Mouse (Mus musculus) heart, postnatal 0 days (tissue): Measurements from ENCODE around the gene Myrip.

ENCODE experiments used
- CTCF ChIP-seq: IDR thresholded peaks from 2 replicates; pipeline ENCODE4 v1.5.1; 2016; ENCODE audit warnings: antibody characterized with exemption, control low read depth, low read depth
- EP300 ChIP-seq: IDR thresholded peaks from 2 replicates; pipeline ENCODE4 v1.6.1; 2016; ENCODE audit warnings: antibody characterized with exemption, low read depth

DNA sequence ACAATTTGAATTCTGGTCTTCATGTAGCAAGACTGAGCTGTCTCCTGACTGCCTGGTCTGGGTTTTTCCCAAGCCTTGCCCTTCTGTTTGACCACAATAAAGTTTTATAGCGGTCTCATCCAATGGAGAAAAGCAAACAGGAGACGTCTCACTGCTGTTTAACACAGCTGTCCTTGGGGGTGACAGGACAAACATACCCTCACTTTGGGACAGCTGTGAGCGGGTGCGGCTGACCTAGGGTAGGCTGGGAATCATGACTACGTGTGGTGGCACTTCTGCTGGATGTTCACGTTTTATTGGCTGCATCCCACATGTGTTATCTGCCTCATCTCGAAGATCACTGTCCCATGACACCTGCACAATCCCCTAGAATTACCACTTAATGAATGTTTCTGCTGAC, 49.7 kb downstream of the Myrip start:
- no peak for TF ChIP-seq CTCF
- TF ChIP-seq EP300 = no peak
